ENCODE assay signal across 1 mouse cellular context in genomic region chr5:137009988-137010387, GRCm38 (mm10).
TF ChIP-seq lines count a peak whose summit lies in the region.

No protein-coding gene starts in this region.

TF ChIP-seq in MEL, 35 proteins besides CTCF, POLR2A, EP300 and RAD21:
- TF ChIP-seq SMC3 (IDR thresholded peaks at IDR 0.05; ENCODE audit: low read depth, low read length), result peak; percentile 85
- TF ChIP-seq ZMIZ1 (IDR thresholded peaks at IDR 0.05; ENCODE audit: low read depth, low read length), result no peak
- TF ChIP-seq ZC3H11A (IDR thresholded peaks at IDR 0.05; ENCODE audit: low read depth, low read length), result peak; percentile 46
